In the genomic region with DNA sequence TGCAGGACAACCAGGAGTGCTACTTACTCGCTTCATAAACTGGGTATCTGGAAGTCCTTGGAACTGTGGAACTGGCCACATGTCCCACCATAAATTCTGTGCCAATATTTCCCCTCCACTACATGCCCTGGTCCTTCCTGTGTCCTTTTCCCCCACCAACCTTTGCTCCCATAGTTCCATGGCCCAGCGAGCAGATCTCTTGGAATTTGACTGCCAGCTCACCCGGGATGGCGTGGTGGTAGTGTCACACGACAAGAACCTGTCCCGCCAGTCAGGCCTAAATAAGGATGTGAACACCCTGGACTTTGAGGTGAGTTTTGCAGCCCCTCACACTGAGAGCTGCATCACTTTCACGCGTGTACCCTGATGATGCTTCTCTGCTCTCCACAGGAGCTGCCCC, we compare ENCODE assay signal across 24 mouse cellular contexts. TPM values are rescaled to one million over a fixed set of nuclear protein-coding genes. Genes with fewer than 3 reads are reported as not detected.
A peak's percentile ranks its signal among the peaks of the same experiment; 100 is the strongest.
DNase-seq lines count a peak whose midpoint lies in the region; ATAC-seq and TF ChIP-seq lines count a peak whose summit lies in the region.
"Had no signal": no experiment of that assay in that cellular context is flagged by ENCODE, and none has a peak within 500 bp of the region (broad histone marks: within the 10 kb centered on the region; RNA-seq: fewer than 3 reads in every experiment).

No protein-coding gene starts in this region.

- H3K27ac ChIP-seq in kidney, adult 2 months (ENCODE audit: insufficient read depth, low read depth, low read length), result no peak overlapping the region
- peak overlapping the region; percentile 76 for H3K27ac ChIP-seq in stomach, postnatal 0 days (replicated peaks)
- H3K27ac ChIP-seq: embryonic facial prominence, embryonic 10.5 days; embryonic facial prominence, embryonic 12.5 days; forebrain, embryonic 13.5 days; forebrain, embryonic 15.5 days had no signal

- H3K4me3 ChIP-seq in kidney, adult 2 months (ENCODE audit: insufficient read depth, low read depth, low read length), result no peak overlapping the region
- no peak overlapping the region for H3K4me3 ChIP-seq in stomach, postnatal 0 days (ENCODE audit: low read depth, low read length)
- H3K4me3 ChIP-seq: embryonic facial prominence, embryonic 10.5 days; embryonic facial prominence, embryonic 12.5 days; forebrain, embryonic 13.5 days; forebrain, embryonic 15.5 days had no signal

- H3K27me3 ChIP-seq in kidney, adult 2 months (replicated peaks; ENCODE audit: control insufficient read depth, insufficient read depth, low read length), result no peaks in the 10 kb centered on the region
- no peaks in the 10 kb centered on the region for H3K27me3 ChIP-seq in stomach, postnatal 0 days (ENCODE audit: control insufficient read depth, insufficient read depth, low read length)
- H3K27me3 ChIP-seq: CH12.LX; embryonic facial prominence, embryonic 12.5 days; forebrain, embryonic 13.5 days; forebrain, embryonic 15.5 days; Patski had no signal

- 64% methylated on average over 8 of the region's 8 CpGs for WGBS in kidney, adult 2 months
- 83% methylated on average over 8 of the region's 8 CpGs for WGBS in stomach, postnatal 0 days

- no peak for TF ChIP-seq CTCF in kidney, adult 2 months (conservative IDR thresholded peaks at IDR 0.05; ENCODE audit: insufficient read depth, insufficient read length, low read depth, low read length)
- no peak for TF ChIP-seq CTCF in stomach, postnatal 0 days (IDR thresholded peaks at IDR 0.05; ENCODE audit: low read depth)

- H3K9ac ChIP-seq in stomach, postnatal 0 days (ENCODE audit: low read length), result no peak overlapping the region
- H3K9ac ChIP-seq: embryonic facial prominence, embryonic 12.5 days; forebrain, embryonic 15.5 days; forebrain, postnatal 0 days had no signal

- no peaks in the 10 kb centered on the region; the same call in 1 of the 2 replicates for H3K36me3 ChIP-seq in kidney, adult 2 months (ENCODE audit: control insufficient read depth, insufficient read depth, low read length)
- peaks cover 36% of the 10 kb centered on the region for H3K36me3 ChIP-seq in stomach, postnatal 0 days (ENCODE audit: control insufficient read depth, insufficient read depth, low read length)

- no peak overlapping the region for H3K4me2 ChIP-seq in stomach, postnatal 0 days (replicated peaks; ENCODE audit: low read depth)
- H3K4me2 ChIP-seq: embryonic facial prominence, embryonic 12.5 days; forebrain, embryonic 13.5 days; forebrain, embryonic 15.5 days had no signal

- TF ChIP-seq EP300 in stomach, postnatal 0 days (optimal IDR thresholded peaks at IDR 0.05), result no peak

- H3K9me3 ChIP-seq in stomach, postnatal 0 days (ENCODE audit: control insufficient read depth, low read length), result no peaks in the 10 kb centered on the region
- H3K9me3 ChIP-seq: embryonic facial prominence, embryonic 10.5 days; embryonic facial prominence, embryonic 12.5 days; forebrain, embryonic 13.5 days; forebrain, embryonic 15.5 days; G1E had no signal

- no peak for ATAC-seq in stomach, postnatal 0 days (ENCODE audit: low FRiP score, low TSS enrichment)
- ATAC-seq: activated CD4-positive, CD25-positive, alpha-beta regulatory T cell, adult 4 months; CD4-positive, CD25-positive, alpha-beta regulatory T cell, adult 4 months; forebrain, embryonic 13.5 days; forebrain, embryonic 15.5 days; forebrain, postnatal 0 days; Patski had no signal

- H3K4me1 ChIP-seq in kidney, adult 2 months (ENCODE audit: control insufficient read depth, insufficient read depth, low read length), result no peaks in the 10 kb centered on the region; the same call in 1 of the 2 replicates
- H3K4me1 ChIP-seq in stomach, postnatal 0 days (replicated peaks; ENCODE audit: control insufficient read depth, insufficient read depth), result 0 out of 2 replicates have a peak, but pooled peaks cover 2% of the 10 kb centered on the region

- no peak for TF ChIP-seq POLR2A in kidney, adult 2 months (IDR thresholded peaks at IDR 0.05; ENCODE audit: low read depth, low read length)

- peak; percentile 9 for DNase-seq in cerebellum, adult 11-12 months
- no peak for DNase-seq in cerebellum, postnatal 14 days
- peak; percentile 57 for DNase-seq in kidney, adult 2 months
- no peak for DNase-seq in kidney, postnatal 4 days
- DNase-seq in kidney, postnatal 14 days, result peak; percentile 39
- DNase-seq in kidney, adult 9 months, result no peak
- no peak for DNase-seq in stomach, postnatal 0 days (ENCODE audit: low spot score)
- DNase-seq: adrenal gland, adult 8-10 months; adrenal gland, postnatal 14 days; adrenal gland, postnatal 36 days; B cell, adult 2 months; cerebellum, adult 18-20 months; cerebellum, adult 8-10 months; cerebellum, postnatal 10 days; forebrain, postnatal 0 days had no signal

RNA-seq across cellular contexts. Expression of a gene that starts 0.9 kb away (rescaled TPM):
- 58.2 and 61.4 TPM in 2 replicates for polyA plus RNA-seq in kidney, adult 2 months (2012; rRNA removed)
- polyA plus RNA-seq in stomach, postnatal 0 days (2015; fragmentation: Nextera tagmentation; extraction: Ambion mirVana), result 51.3 and 53.1 TPM in 2 replicates

RNA-seq across cellular contexts. Expression of a gene that starts 7.6 kb away (rescaled TPM):
- 210 and 216 TPM in 2 replicates for polyA plus RNA-seq in kidney, adult 2 months (2012; rRNA removed)
- 114 and 116 TPM in 2 replicates for polyA plus RNA-seq in stomach, postnatal 0 days (2015; fragmentation: Nextera tagmentation; extraction: Ambion mirVana)

RNA-seq across cellular contexts. Expression of a gene that starts 9.8 kb away (rescaled TPM):
- polyA plus RNA-seq in kidney, adult 2 months (2012; rRNA removed), result 290 and 371 TPM in 2 replicates
- 86.0 and 102 TPM in 2 replicates for polyA plus RNA-seq in stomach, postnatal 0 days (2015; fragmentation: Nextera tagmentation; extraction: Ambion mirVana)

RNA-seq across cellular contexts. Expression of a gene that starts 14.3 kb away (rescaled TPM):
- polyA plus RNA-seq in kidney, adult 2 months (2012; rRNA removed), result 2.1 and 2.2 TPM in 2 replicates
- 0.08 and 0.18 TPM in 2 replicates for polyA plus RNA-seq in stomach, postnatal 0 days (2015; fragmentation: Nextera tagmentation; extraction: Ambion mirVana)

RNA-seq across cellular contexts. Expression of a gene that starts 25.3 kb away (rescaled TPM):
- 135 and 145 TPM in 2 replicates for polyA plus RNA-seq in kidney, adult 2 months (2012; rRNA removed)
- 118 and 122 TPM in 2 replicates for polyA plus RNA-seq in stomach, postnatal 0 days (2015; fragmentation: Nextera tagmentation; extraction: Ambion mirVana)

Comparison
In these comparisons a context has a peak if more than half of its experiments do, and no peak if none do; other contexts are left out.
1. DNase-seq: peak in cerebellum, adult 11-12 months (single experiment), kidney, adult 2 months (single experiment) and kidney, postnatal 14 days (single experiment); none in cerebellum, postnatal 14 days (0 of 2), kidney, postnatal 4 days (0 of 2), kidney, adult 9 months (single experiment) and stomach, postnatal 0 days (single experiment).